Mouse (Mus musculus) frontal cortex, adult 2 months (tissue): ENCODE data around the gene Arhgap35. TPM values are rescaled to one million over a fixed set of nuclear protein-coding genes. Genes with fewer than 3 reads are reported as not detected.
"Not testable (repeated sequence)": the region's sequence is repeated elsewhere in the genome, so short reads cannot be mapped to it uniquely, and the experiment has no call there.

Experiments
- DNase-seq, 2 experiments: peaks; one replicate each; pipeline ENCODE4 v3.0.0; 2022; ENCODE audit warnings: low spot score in 1 of 2; ENCODE audit errors: extremely low spot score in 1 of 2
- polyA plus RNA-seq: library from polyadenylated mRNA; depleted of rRNA; stranded (reverse); fragments of >200 nt; gene quantifications from 2 replicates; pipeline ENCODE4 v1.2.3, GENCODE M21; 2012

Arhgap35 gene
- polyA plus RNA-seq, 1 experiment = 50.5 TPM

GRCm38 (mm10) chr7:16608046-16608445 is 6.7 kb downstream of the Arhgap35 start:
- no peak for DNase-seq

GRCm38 (mm10) chr7:16606808-16607207 is 8.0 kb downstream of the Arhgap35 start:
- not testable (repeated sequence) for DNase-seq

- DNase-seq = no peak
Measured at GRCm38 (mm10) chr7:16604141-16604540, 10.7 kb downstream of the Arhgap35 start.

- no peak for DNase-seq
Measured at GRCm38 (mm10) chr7:16601683-16602102, 13.1 kb downstream of the Arhgap35 start.

- DNase-seq = no peak
Measured at GRCm38 (mm10) chr7:16599006-16599405, 15.8 kb downstream of the Arhgap35 start.

- no peak for DNase-seq
Measured at GRCm38 (mm10) chr7:16591292-16591691, 23.5 kb downstream of the Arhgap35 start.

GRCm38 (mm10) chr7:16587649-16588048 is 27.1 kb downstream of the Arhgap35 start:
- DNase-seq = peak in 1 of 2 experiments; percentile 24

GRCm38 (mm10) chr7:16584384-16584783 is 30.4 kb downstream of the Arhgap35 start:
- DNase-seq = no peak

- no peak for DNase-seq
Measured at GRCm38 (mm10) chr7:16583775-16584174, 31.0 kb downstream of the Arhgap35 start.

GRCm38 (mm10) chr7:16582299-16582698 is 32.5 kb downstream of the Arhgap35 start:
- DNase-seq = no peak

- no peak for DNase-seq
Measured at GRCm38 (mm10) chr7:16581276-16582100, 33.3 kb downstream of the Arhgap35 start.

- DNase-seq = no peak
Measured at GRCm38 (mm10) chr7:16576719-16577118, 38.1 kb downstream of the Arhgap35 start.

GRCm38 (mm10) chr7:16571191-16571590 is 43.6 kb downstream of the Arhgap35 start:
- DNase-seq = no peak

GRCm38 (mm10) chr7:16570737-16571136 is 44.1 kb downstream of the Arhgap35 start:
- DNase-seq = no peak

- DNase-seq = no peak
Measured at GRCm38 (mm10) chr7:16564491-16564890, 50.3 kb downstream of the Arhgap35 start.

GRCm38 (mm10) chr7:16557783-16558538 is 56.8 kb downstream of the Arhgap35 start:
- peak in 1 of 2 experiments; percentile 19 for DNase-seq

GRCm38 (mm10) chr7:16557251-16557650 is 57.5 kb downstream of the Arhgap35 start:
- DNase-seq = no peak

GRCm38 (mm10) chr7:16554215-16554614 is 60.6 kb downstream of the Arhgap35 start:
- no peak for DNase-seq

- no peak for DNase-seq
Measured at GRCm38 (mm10) chr7:16551581-16551980, 63.2 kb downstream of the Arhgap35 start.

GRCm38 (mm10) chr7:16549299-16549698 is 65.5 kb downstream of the Arhgap35 start:
- DNase-seq = no peak

GRCm38 (mm10) chr7:16544770-16545169 is 70.0 kb downstream of the Arhgap35 start:
- no peak for DNase-seq
